Mouse (Mus musculus) kidney, postnatal 10 days (tissue): Measurements from ENCODE around the gene Dok5.

ENCODE experiments used
- DNase-seq: peaks from one replicate; pipeline ENCODE4 v3.0.0; 2021; ENCODE audit warnings: mixed read lengths

The Dok5 gene

GRCm38 (mm10) chr2:170802984-170803383, 71.4 kb downstream of the Dok5 start:
- DNase-seq = no peak

GRCm38 (mm10) chr2:170807555-170808258, 76.1 kb downstream of the Dok5 start:
- no peak for DNase-seq

DNA sequence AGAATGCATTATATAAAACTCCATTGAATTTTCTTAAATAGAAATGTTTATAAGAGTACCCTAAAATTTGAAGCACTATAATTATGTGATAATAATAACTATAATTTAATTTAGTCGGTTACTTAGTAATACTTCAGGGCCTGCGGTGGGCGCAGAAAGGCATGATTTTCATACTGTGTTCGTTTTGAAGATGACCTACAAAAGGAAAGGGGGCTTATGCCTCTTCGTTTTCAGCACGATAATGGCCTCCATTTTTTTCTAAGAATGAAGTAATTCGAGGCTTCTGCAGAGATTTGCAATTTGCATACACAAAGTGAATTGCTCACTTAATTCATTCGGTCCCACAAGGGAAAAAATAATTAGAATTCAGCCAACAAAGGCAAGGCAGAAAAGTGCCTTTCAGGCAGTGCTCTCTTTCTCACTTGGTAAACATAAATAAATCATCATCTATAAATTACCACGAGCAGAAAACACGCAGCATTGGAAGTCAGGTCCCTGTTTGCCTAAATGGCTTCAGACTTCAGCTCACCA, 76.7 kb downstream of the Dok5 start:
- no peak for DNase-seq

DNA sequence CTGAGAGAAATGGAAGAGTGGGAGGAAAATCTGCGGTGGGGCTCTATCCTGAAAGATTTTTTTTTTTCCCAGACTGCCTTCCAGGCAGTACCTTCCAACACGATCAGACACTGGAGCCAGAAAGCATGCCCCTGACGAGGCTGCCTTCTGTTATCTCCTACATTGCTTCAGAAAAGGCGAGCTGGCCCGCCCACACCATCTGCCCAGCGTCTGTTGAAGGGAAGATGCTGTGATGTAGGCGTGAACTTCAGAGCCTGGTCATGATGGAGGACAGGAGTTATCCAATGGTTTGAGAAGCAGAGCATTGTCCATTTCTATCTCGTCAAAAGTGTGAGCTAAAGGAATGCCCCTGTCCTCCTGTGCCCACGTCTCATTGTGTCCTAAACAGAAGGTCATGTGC, 79.7 kb downstream of the Dok5 start:
- no peak for DNase-seq

- no peak for DNase-seq
Measured at GRCm38 (mm10) chr2:170816302-170816701, 84.7 kb downstream of the Dok5 start.

- no peak for DNase-seq
Measured at GRCm38 (mm10) chr2:170817112-170817703, 85.6 kb downstream of the Dok5 start.

GRCm38 (mm10) chr2:170826821-170827441, 95.3 kb downstream of the Dok5 start:
- DNase-seq = peak; percentile 78

DNA sequence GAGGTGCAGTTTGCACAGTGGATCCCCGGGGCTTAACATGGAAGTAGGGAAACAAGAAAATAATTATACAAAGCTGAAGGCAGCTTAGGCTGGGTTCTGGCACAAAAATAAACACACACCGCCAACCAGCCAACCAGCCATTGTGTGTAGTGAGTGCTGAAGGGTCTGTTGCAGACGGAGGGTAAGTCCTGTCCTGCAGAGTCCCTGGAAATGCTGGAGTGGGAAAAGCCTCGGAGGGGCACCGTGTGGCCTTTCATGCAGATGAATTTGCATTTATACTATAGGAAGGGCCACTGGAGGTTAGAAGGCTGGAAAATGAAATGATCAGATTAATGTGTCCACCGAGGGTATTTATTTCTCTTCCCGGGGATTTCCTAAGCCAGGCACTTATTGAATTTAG, 97.2 kb downstream of the Dok5 start:
- no peak for DNase-seq

DNA sequence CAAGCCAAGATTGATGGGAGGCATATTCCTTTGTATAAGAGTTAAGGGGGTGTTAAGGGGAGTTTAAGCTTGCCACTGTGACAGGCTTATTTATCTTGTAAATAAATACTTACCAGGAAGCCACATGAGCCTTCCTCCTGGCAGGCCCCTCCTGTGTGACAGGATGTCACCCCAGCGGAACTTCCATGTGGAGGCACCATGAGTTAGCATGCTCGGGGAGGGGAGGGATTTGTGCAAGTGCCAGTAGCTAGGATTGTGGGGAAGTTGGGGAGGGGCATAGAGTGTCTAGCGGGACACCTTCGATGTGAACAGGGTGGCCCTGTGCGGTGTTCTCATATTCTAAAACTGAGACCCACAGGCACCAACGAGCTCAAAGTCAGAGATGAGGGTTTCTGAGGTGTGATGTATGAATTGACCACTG, 97.6 kb downstream of the Dok5 start:
- DNase-seq = peak; percentile 50

DNA sequence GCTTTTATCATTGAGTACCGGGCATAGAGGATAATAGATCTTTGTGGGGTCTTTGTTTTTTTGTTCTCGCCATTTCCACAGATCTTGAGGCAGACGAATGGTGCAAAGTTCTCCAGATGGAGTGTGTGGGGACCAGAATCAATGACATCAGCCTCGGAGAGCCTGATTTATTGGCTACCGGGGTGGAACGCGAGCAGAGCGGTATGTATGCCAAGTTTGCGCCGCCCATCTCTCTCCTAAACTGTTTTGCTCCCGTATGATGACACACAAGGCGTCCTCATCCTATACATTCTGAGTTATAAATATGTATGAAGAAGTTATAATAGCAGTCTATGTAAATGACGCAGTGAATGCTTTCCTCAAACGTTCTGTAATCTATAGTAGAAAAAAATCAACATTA, 98.4 kb downstream of the Dok5 start:
- no peak for DNase-seq

- DNase-seq = no peak
Measured at GRCm38 (mm10) chr2:170836862-170837261, 105.3 kb downstream of the Dok5 start.

- no peak for DNase-seq
Measured at GRCm38 (mm10) chr2:170837363-170837762, 105.8 kb downstream of the Dok5 start.

- peak; percentile 56 for DNase-seq
Measured at GRCm38 (mm10) chr2:170837824-170838557, 106.4 kb downstream of the Dok5 start.

- no peak for DNase-seq
Measured at GRCm38 (mm10) chr2:170841441-170841965, 109.9 kb downstream of the Dok5 start.

DNA sequence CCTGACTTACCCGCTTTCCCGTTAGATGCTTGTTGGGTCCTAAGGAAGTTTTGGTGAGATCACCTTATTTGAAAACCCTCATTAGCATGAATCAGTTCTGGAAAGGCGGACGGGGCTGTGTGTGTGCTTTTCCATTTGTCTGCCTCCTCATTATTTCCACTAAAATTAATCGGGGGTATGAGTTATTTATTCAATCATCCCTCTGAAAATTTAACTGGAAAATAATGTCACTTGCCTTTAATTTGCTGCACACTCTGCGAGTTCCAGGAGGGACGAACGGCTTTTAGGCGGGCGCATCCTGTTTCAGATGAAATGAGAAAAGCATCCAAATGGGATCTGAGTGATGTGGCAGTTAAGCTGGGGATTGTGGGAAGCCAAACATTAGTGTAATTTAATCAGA, 113.9 kb downstream of the Dok5 start:
- DNase-seq = no peak

- DNase-seq = no peak
Measured at GRCm38 (mm10) chr2:170850058-170850457, 118.5 kb downstream of the Dok5 start.

DNA sequence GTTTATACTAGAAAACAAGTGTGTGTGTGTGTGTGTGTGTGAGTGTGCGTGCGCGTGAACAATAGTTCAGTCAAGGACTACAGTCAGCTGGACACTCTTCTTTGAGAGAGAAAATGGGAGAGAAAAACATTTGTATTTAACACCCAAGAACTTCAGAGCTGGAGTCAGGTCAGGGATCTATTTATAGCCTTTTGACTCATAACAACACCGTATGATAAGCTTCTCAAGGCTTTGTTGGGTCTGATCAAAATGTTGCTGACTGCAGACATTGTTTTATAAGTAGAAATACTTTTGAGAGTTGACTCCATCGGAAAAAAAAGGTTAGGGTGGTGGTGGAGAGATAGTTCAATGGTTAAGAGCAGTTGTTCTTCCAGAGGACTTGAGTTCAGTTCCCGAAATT, 120.7 kb downstream of the Dok5 start:
- DNase-seq = no peak

- DNase-seq = no peak
Measured at GRCm38 (mm10) chr2:170855210-170855609, 123.6 kb downstream of the Dok5 start.

GRCm38 (mm10) chr2:170856085-170856484, 124.5 kb downstream of the Dok5 start:
- DNase-seq = peak; percentile 53

DNA sequence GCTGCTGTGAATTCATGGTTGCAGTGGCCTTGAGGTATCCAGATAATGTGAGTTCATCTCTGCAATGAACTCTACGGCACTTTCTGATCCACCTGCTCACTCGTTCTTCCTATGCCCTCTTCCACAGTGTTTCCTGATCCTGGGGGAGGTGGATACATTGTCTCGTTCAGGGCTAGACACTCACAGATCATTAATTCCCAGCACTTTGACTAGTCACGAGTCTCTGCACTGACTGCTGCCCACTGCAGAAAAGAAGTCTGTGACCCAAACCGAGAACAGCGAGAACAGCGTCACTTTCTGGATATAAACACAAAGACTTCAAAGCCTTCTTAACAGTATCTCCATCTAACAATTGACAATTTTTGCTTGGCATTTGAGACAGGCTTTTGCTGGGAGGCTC, 125.9 kb downstream of the Dok5 start:
- no peak for DNase-seq

- DNase-seq = no peak
Measured at GRCm38 (mm10) chr2:170858640-170859039, 127.0 kb downstream of the Dok5 start.

GRCm38 (mm10) chr2:170860576-170860975, 129.0 kb downstream of the Dok5 start:
- no peak for DNase-seq

DNA sequence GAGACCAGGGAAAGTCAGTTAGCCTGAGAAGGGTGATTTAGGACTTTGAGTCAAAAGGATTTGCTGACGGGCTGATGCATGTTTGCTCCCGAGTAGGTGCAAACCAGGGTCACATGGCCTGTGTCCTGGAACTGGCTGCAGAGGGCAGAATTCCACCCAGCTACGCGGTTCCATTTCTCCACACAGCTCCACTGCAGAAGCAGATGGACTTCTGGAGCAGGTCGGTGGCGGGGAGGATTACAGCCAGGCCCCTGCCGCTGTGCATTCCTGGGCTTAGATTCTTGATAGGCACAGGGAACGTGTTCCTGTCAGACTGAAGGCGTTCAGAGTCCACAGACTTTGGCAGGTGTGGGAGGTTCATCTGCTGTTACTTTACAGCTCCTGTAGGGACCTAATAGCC, 131.2 kb downstream of the Dok5 start:
- DNase-seq = peak; percentile 38
